9 mouse cellular contexts compared by ENCODE assay signal in the genomic region with DNA sequence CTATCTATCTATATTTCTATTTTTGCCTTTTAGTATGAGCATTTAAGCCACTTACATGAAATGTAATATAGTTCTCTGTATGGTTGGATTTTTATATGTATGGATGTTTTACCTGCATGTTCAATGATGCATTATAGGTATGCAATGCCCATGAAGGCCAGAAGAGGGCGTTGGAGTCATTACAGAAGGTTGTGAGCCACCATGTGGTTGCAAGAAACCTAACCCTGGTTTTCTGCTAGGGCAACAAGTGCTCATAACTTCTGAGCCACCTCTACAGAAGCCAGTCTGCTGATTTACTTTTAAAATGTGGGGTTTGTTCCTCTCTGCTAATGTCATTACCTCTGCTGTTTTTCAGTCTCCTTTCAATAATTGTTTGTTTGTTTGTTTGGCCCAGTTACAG. TPM values are rescaled to one million over a fixed set of nuclear protein-coding genes. Genes with fewer than 3 reads are reported as not detected.
A peak's percentile ranks its signal among the peaks of the same experiment; 100 is the strongest.
DNase-seq lines count a peak whose midpoint lies in the region; ATAC-seq lines count a peak whose summit lies in the region.
"Had no signal": no experiment of that assay in that cellular context is flagged by ENCODE, and none has a peak within 500 bp of the region (broad histone marks: within the 10 kb centered on the region; RNA-seq: fewer than 3 reads in every experiment).

No protein-coding gene starts in this region.

- no peak overlapping the region for H3K9ac ChIP-seq in forebrain, embryonic 14.5 days (ENCODE audit: low read length)
- no peak overlapping the region for H3K9ac ChIP-seq in forebrain, embryonic 11.5 days (ENCODE audit: low read length)
- H3K9ac ChIP-seq in liver, embryonic 11.5 days (ENCODE audit: low read depth, low read length): no peak overlapping the region

- H3K36me3 ChIP-seq in forebrain, embryonic 14.5 days (ENCODE audit: control insufficient read depth, insufficient read depth, low read length): no peaks in the 10 kb centered on the region
- H3K36me3 ChIP-seq in forebrain, embryonic 11.5 days (ENCODE audit: control insufficient read depth, insufficient read depth, low read length): no peaks in the 10 kb centered on the region
- no peaks in the 10 kb centered on the region for H3K36me3 ChIP-seq in liver, embryonic 11.5 days (ENCODE audit: control insufficient read depth, insufficient read depth, low read length)

- no peaks in the 10 kb centered on the region for H3K4me1 ChIP-seq in forebrain, embryonic 14.5 days (ENCODE audit: control insufficient read depth, insufficient read depth, low read length)
- no peaks in the 10 kb centered on the region for H3K4me1 ChIP-seq in forebrain, embryonic 11.5 days (replicated peaks; ENCODE audit: control insufficient read depth, insufficient read depth, low read length)
- no peaks in the 10 kb centered on the region for H3K4me1 ChIP-seq in liver, embryonic 11.5 days (replicated peaks; ENCODE audit: control insufficient read depth, insufficient read depth, low read length)

- no peak overlapping the region for H3K27ac ChIP-seq in forebrain, embryonic 14.5 days (ENCODE audit: low read depth, low read length)
- H3K27ac ChIP-seq in forebrain, embryonic 11.5 days (ENCODE audit: low read depth, low read length): no peak overlapping the region
- H3K27ac ChIP-seq in liver, embryonic 11.5 days (ENCODE audit: low read depth, low read length): no peak overlapping the region

- ATAC-seq in forebrain, embryonic 14.5 days: no peak
- no peak for ATAC-seq in forebrain, embryonic 11.5 days (replicated peaks; ENCODE audit: low FRiP score)
- ATAC-seq in liver, embryonic 11.5 days (replicated peaks; ENCODE audit: low FRiP score): peak; percentile 23; the same call in 1 of the 2 replicates

- no peaks in the 10 kb centered on the region for H3K9me3 ChIP-seq in forebrain, embryonic 14.5 days (replicated peaks; ENCODE audit: control insufficient read depth, low read length)
- H3K9me3 ChIP-seq in forebrain, embryonic 11.5 days (ENCODE audit: control insufficient read depth, low read length): no peaks in the 10 kb centered on the region
- no peaks in the 10 kb centered on the region for H3K9me3 ChIP-seq in liver, embryonic 11.5 days (ENCODE audit: control insufficient read depth, low read length)

- H3K4me3 ChIP-seq in forebrain, embryonic 14.5 days (ENCODE audit: low read depth, low read length): no peak overlapping the region
- H3K4me3 ChIP-seq in forebrain, embryonic 11.5 days (ENCODE audit: low read depth, low read length): no peak overlapping the region
- H3K4me3 ChIP-seq in liver, embryonic 11.5 days (ENCODE audit: low read depth, low read length): no peak overlapping the region

- peaks cover 11% of the 10 kb centered on the region; the same call in 1 of the 2 replicates for H3K27me3 ChIP-seq in forebrain, embryonic 14.5 days (replicated peaks; ENCODE audit: control insufficient read depth, insufficient read depth, low read length)
- H3K27me3 ChIP-seq in forebrain, embryonic 11.5 days (ENCODE audit: control insufficient read depth, insufficient read depth, low read length): peaks cover 10% of the 10 kb centered on the region
- peaks cover 22% of the 10 kb centered on the region for H3K27me3 ChIP-seq in liver, embryonic 11.5 days (replicated peaks; ENCODE audit: control insufficient read depth, insufficient read depth, low read length)

- intact Hi-C loops in left cerebral cortex, postnatal 10 days (cut with DNase I): loop anchor here (10.0 kb wide), 2 partner anchors 354 to 524 kb away; no protein-coding TSS in a partner anchor

- 3% methylated on average over 1 of the region's 1 CpGs for WGBS in forebrain, embryonic 14.5 days
- 0% methylated on average over 1 of the region's 1 CpGs for WGBS in forebrain, embryonic 11.5 days
- 0% methylated on average over 1 of the region's 1 CpGs for WGBS in liver, embryonic 11.5 days

- H3K4me2 ChIP-seq in forebrain, embryonic 14.5 days (ENCODE audit: low read length): no peak overlapping the region
- H3K4me2 ChIP-seq in forebrain, embryonic 11.5 days (ENCODE audit: low read depth, low read length, severe bottlenecking): no peak overlapping the region
- H3K4me2 ChIP-seq in liver, embryonic 11.5 days: no peak overlapping the region

- DNase-seq in forebrain, embryonic 14.5 days (ENCODE audit: low spot score): peak; percentile 50
- DNase-seq in forebrain, embryonic 11.5 days (ENCODE audit: low spot score): no peak
- DNase-seq in 3T3-L1 (ENCODE audit: low read depth, low spot score) (peak; percentile 48), adipocyte (ENCODE audit: low spot score) (peak; percentile 22)
- no peak for DNase-seq in liver, embryonic 11.5 days (ENCODE audit: low spot score)
- no peak for DNase-seq in spleen, postnatal 14 days (ENCODE audit: low spot score in 2 of 2)
- no peak for DNase-seq in gastrocnemius, adult 18-20 months (ENCODE audit: low spot score)
- no peak for DNase-seq in left cerebral cortex, postnatal 10 days (ENCODE audit: extremely low spot score in 1 of 2, low spot score in 2 of 2)
- DNase-seq: right cerebral cortex, postnatal 14 days had no signal

RNA-seq across cellular contexts. Expression of gene Barx1, which starts 12.2 kb away (rescaled TPM):
- polyA plus RNA-seq in forebrain, embryonic 14.5 days (2014; fragmentation: Nextera tagmentation; extraction: Ambion mirVana): not detected in 2 replicates
- polyA plus RNA-seq in forebrain, embryonic 11.5 days (2014; fragmentation: Nextera tagmentation; extraction: Ambion mirVana): 1.0 and 1.4 TPM in 2 replicates
- 21.2 and 22.3 TPM in 2 replicates for polyA plus RNA-seq in liver, embryonic 11.5 days (2014; fragmentation: Nextera tagmentation; extraction: Ambion mirVana)
- total RNA-seq in gastrocnemius, adult 18-20 months (2021): not detected
- not detected for total RNA-seq in left cerebral cortex, postnatal 10 days (2021)

RNA-seq across cellular contexts. Expression of gene Ptpdc1, which starts 25.2 kb away (rescaled TPM):
- 12.7 and 18.8 TPM in 2 replicates for polyA plus RNA-seq in forebrain, embryonic 14.5 days (2014; fragmentation: Nextera tagmentation; extraction: Ambion mirVana)
- 16.1 and 18.0 TPM in 2 replicates for polyA plus RNA-seq in forebrain, embryonic 11.5 days (2014; fragmentation: Nextera tagmentation; extraction: Ambion mirVana)
- polyA plus RNA-seq in liver, embryonic 11.5 days (2014; fragmentation: Nextera tagmentation; extraction: Ambion mirVana): 3.4 and 3.8 TPM in 2 replicates
- 1 to 10 TPM; 3.7 to 3.8 TPM for total RNA-seq in gastrocnemius, adult 18-20 months (2021)
- total RNA-seq in left cerebral cortex, postnatal 10 days (2021): 10 to 100 TPM; 21.3 to 23.5 TPM

Comparison
In these comparisons a context has a peak if more than half of its experiments do, and no peak if none do; other contexts are left out.
1. DNase-seq: peak in forebrain, embryonic 14.5 days (single experiment), 3T3-L1 (single experiment) and adipocyte (single experiment); none in forebrain, embryonic 11.5 days (single experiment), liver, embryonic 11.5 days (single experiment), spleen, postnatal 14 days (0 of 2), gastrocnemius, adult 18-20 months (single experiment) and left cerebral cortex, postnatal 10 days (0 of 2).